Mouse (Mus musculus) ES-E14 (cell line): ENCODE data around the gene Tldc1. TPM values are rescaled to one million over a fixed set of nuclear protein-coding genes. Genes with fewer than 3 reads are reported as not detected.

Experiments
- DNase-seq: peaks from one replicate; pipeline ENCODE4 v3.0.0-alpha.2; 2013; ENCODE audit warnings: low read depth, low spot score
- H3K27ac ChIP-seq: 2 replicates; pipeline ENCODE4 v1.5.1; 2012; ENCODE audit warnings: low read depth, mild to moderate bottlenecking, low read length, moderate library complexity, mixed read lengths; ENCODE audit not compliant: poor library complexity, insufficient read depth, severe bottlenecking
- H3K36me3 ChIP-seq: 2 replicates; pipeline ENCODE4 v1.6.1; 2012; ENCODE audit warnings: mild to moderate bottlenecking, low read length, moderate library complexity, mixed read lengths; ENCODE audit not compliant: control insufficient read depth, poor library complexity, insufficient read depth, severe bottlenecking
- H3K4me1 ChIP-seq, 2 experiments: fragments of 150-350 bp in 1 of 2; sonication (generic) in 1 of 2; 2 replicates each; pipeline ENCODE4 v1.6.1; 2012; ENCODE audit warnings: low read length in 2 of 2, mild to moderate bottlenecking in 1 of 2, mixed read lengths in 1 of 2; ENCODE audit not compliant: control insufficient read depth in 2 of 2, insufficient read depth in 2 of 2, poor library complexity in 1 of 2
- H3K4me3 ChIP-seq, 2 experiments: fragments of 150-350 bp in 1 of 2; sonication (generic) in 1 of 2; 2 replicates each; pipeline ENCODE4 v1.5.1; 2012; ENCODE audit warnings: low read length in 2 of 2, low read depth in 1 of 2, mild to moderate bottlenecking in 1 of 2, mixed read lengths in 1 of 2; ENCODE audit not compliant: insufficient read depth in 1 of 2, poor library complexity in 1 of 2, severe bottlenecking in 1 of 2
- H3K9ac ChIP-seq: 2 replicates; pipeline ENCODE4 v1.6.1; 2012; ENCODE audit warnings: low read depth, mild to moderate bottlenecking, low read length, mixed read lengths; ENCODE audit not compliant: poor library complexity, insufficient read depth, severe bottlenecking
- H3K9me3 ChIP-seq: fragments of 150-350 bp; sonication (generic); 2 replicates; pipeline ENCODE4 v1.6.1; 2012; ENCODE audit warnings: low read depth, mild to moderate bottlenecking, low read length; ENCODE audit not compliant: control insufficient read depth, insufficient read depth
- CHD2 ChIP-seq: IDR thresholded peaks from 2 replicates; pipeline ENCODE4 v1.6.1; 2014; ENCODE audit warnings: mild to moderate bottlenecking, low read depth, low read length, inconsistent platforms
- HCFC1 ChIP-seq: IDR thresholded peaks from 2 replicates; pipeline ENCODE4 v1.6.1; 2012; ENCODE audit warnings: low read length, inconsistent platforms, borderline replicate concordance; ENCODE audit not compliant: insufficient read depth
- MAFK ChIP-seq: IDR thresholded peaks from 2 replicates; pipeline ENCODE4 v1.6.1; 2014; ENCODE audit warnings: mild to moderate bottlenecking, low read depth, low read length, inconsistent platforms; ENCODE audit not compliant: insufficient read depth
- ZC3H11A ChIP-seq: IDR thresholded peaks from 2 replicates; pipeline ENCODE4 v1.6.1; 2012; ENCODE audit warnings: low read depth, mild to moderate bottlenecking, inconsistent platforms, low read length, borderline replicate concordance
- ZNF384 ChIP-seq: IDR thresholded peaks from 2 replicates; pipeline ENCODE4 v1.6.1; 2012; ENCODE audit warnings: low read depth, low read length, inconsistent platforms
- in situ Hi-C, 2 experiments: fragments of 600-800 bp; cut with MboI; formaldehyde crosslinking; loops; one replicate each; pipeline ENCODE4 v1.15.1; 2025; ENCODE audit warnings: low sequenced_read_pairs in 2 of 2, inconsistent platforms in 1 of 2; ENCODE audit not compliant: unreplicated experiment in 2 of 2
- total RNA-seq: library from RNA; depleted of rRNA; stranded (reverse); fragments of 300-350 nt; gene quantifications from 2 replicates; pipeline ENCODE4 v1.2.3, GENCODE M21; 2012

Gene Tldc1
- total RNA-seq, 1 experiment: 9.2 TPM

- TF ChIP-seq ZC3H11A (no peak), HCFC1 (no peak), CHD2 (no peak), ZNF384 (no peak), MAFK (no peak)
- H3K27ac ChIP-seq: no peak overlapping the region
- DNase-seq: no peak
- peaks cover 2 to 8% of the 10 kb centered on the region in 2 experiments; a peak in 3 of 4 replicates for H3K4me1 ChIP-seq
- no peak overlapping the region for H3K9ac ChIP-seq
- H3K9me3 ChIP-seq: no peaks in the 10 kb centered on the region
- no peaks in the 10 kb centered on the region for H3K36me3 ChIP-seq
- no peak overlapping the region for H3K4me3 ChIP-seq
- in situ Hi-C loops: no loop called here
Observed at GRCm38 (mm10) chr8:119824100-119824499, 45.9 kb upstream of the Tldc1 start.

- Histone ChIP-seq H3K9ac (no peak overlapping the region), H3K4me3 (no peak overlapping the region), H3K27ac (no peak overlapping the region), H3K4me1 (peaks cover 2 to 6% of the 10 kb centered on the region in 2 experiments; a peak in 3 of 4 replicates), H3K36me3 (no peaks in the 10 kb centered on the region), H3K9me3 (no peaks in the 10 kb centered on the region)
- no peak for DNase-seq
- no peak for TF ChIP-seq HCFC1
- in situ Hi-C loops: no loop called here
Observed at GRCm38 (mm10) chr8:119823278-119823677, 45.1 kb upstream of the Tldc1 start.

DNA sequence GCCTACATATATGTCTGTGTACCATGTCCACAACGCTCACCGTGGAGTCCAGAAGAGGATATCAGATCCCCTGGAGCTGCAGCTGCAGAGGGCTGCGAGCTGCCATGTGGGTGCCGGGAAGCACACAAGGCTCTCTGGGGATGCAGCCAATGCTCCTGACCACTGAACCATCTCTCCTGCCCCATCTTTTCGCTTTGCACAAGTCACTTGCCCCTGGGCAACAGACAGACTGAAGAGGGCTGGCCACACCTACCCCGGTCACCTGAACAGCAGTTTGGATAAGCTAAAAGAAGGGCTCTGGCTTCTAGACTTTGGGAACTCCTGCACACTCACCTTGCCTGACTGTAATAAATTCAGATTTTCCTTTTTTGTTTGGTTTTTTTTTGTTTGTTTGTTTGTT lies 43.5 kb upstream of the Tldc1 start:
- H3K9me3 ChIP-seq: no peaks in the 10 kb centered on the region
- peaks cover 5 to 10% of the 10 kb centered on the region in 2 experiments for H3K4me1 ChIP-seq
- H3K4me3 ChIP-seq: no peak overlapping the region
- TF ChIP-seq HCFC1: no peak
- TF ChIP-seq CHD2: no peak
- no peak for TF ChIP-seq MAFK
- no peak for TF ChIP-seq ZNF384
- TF ChIP-seq ZC3H11A: no peak
- no peak overlapping the region for H3K9ac ChIP-seq
- in situ Hi-C loops: no loop called here
- no peak for DNase-seq
- no peak overlapping the region for H3K27ac ChIP-seq
- H3K36me3 ChIP-seq: no peaks in the 10 kb centered on the region

DNA sequence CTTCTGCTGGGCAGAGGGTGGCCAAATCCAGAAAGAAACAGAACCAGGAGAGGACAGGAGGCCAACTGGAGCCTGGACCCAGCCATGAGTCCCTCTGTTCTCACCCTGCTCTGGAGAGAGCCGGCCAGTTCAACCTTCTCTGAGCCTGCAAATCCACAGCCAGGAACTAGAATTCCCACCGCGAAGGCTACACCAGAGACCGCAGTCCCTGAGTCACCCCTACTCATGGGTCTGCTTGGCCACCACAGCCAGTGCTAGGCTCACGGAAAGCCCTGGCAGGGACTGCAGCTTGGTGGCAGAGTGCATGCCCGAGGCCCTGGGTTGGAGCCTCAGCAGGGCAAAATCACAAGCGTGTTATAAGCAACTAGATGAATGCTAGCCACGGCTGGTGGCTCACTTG lies 41.8 kb upstream of the Tldc1 start:
- no peak overlapping the region for H3K9ac ChIP-seq
- H3K9me3 ChIP-seq: no peaks in the 10 kb centered on the region
- H3K4me1 ChIP-seq: peaks cover 5 to 7% of the 10 kb centered on the region in 2 experiments
- H3K27ac ChIP-seq: no peak overlapping the region
- no peak overlapping the region for H3K4me3 ChIP-seq
- no peak for TF ChIP-seq HCFC1
- TF ChIP-seq MAFK: no peak
- no peak for TF ChIP-seq ZNF384
- DNase-seq: no peak
- in situ Hi-C loops: no loop called here
- no peaks in the 10 kb centered on the region for H3K36me3 ChIP-seq

- no peak for DNase-seq
- Histone ChIP-seq H3K9ac (no peak overlapping the region), H3K4me3 (no peak overlapping the region), H3K9me3 (no peaks in the 10 kb centered on the region), H3K4me1 (peaks cover 5 to 7% of the 10 kb centered on the region in 2 experiments), H3K36me3 (no peaks in the 10 kb centered on the region), H3K27ac (no peak overlapping the region)
- TF ChIP-seq ZNF384 (no peak), HCFC1 (no peak), CHD2 (no peak), MAFK (no peak)
- in situ Hi-C loops: no loop called here
Observed at GRCm38 (mm10) chr8:119819316-119819715, 41.1 kb upstream of the Tldc1 start.
